Mouse (Mus musculus) heart, embryonic 12.5 days (tissue): ENCODE results near the gene Lrrc59. TPM values are rescaled to one million over a fixed set of nuclear protein-coding genes. Genes with fewer than 3 reads are reported as not detected.
A peak's percentile ranks its signal among the peaks of the same experiment; 100 is the strongest.

Source experiments
- ATAC-seq: fragments of 200-750 bp; cut with Nextera tagmentation; 2 replicates; pipeline ENCODE4 v1.8.0; 2017; ENCODE audit warnings: moderate TSS enrichment, moderate library complexity; ENCODE audit not compliant: insufficient number of reproducible peaks, low FRiP score
- H3K27ac ChIP-seq: fragments of 300-500 bp; sonication (generic); 2 replicates; pipeline ENCODE4 v1.5.1; 2016; ENCODE audit warnings: mild to moderate bottlenecking, moderate library complexity; ENCODE audit not compliant: poor library complexity, severe bottlenecking
- H3K27me3 ChIP-seq: fragments of 300-500 bp; sonication (generic); replicated peaks from 2 replicates; pipeline ENCODE4 v1.6.1; 2016; ENCODE audit warnings: mild to moderate bottlenecking, moderate library complexity
- H3K36me3 ChIP-seq: fragments of 300-500 bp; sonication (generic); 2 replicates; pipeline ENCODE4 v1.6.1; 2016; ENCODE audit warnings: mild to moderate bottlenecking, moderate library complexity
- H3K4me1 ChIP-seq: fragments of 300-500 bp; sonication (generic); replicated peaks from 2 replicates; pipeline ENCODE4 v1.6.1; 2016; ENCODE audit warnings: mild to moderate bottlenecking
- H3K4me2 ChIP-seq: fragments of 300-500 bp; sonication (generic); 2 replicates; pipeline ENCODE4 v1.6.1; 2016; ENCODE audit warnings: mild to moderate bottlenecking, moderate library complexity
- H3K4me3 ChIP-seq: fragments of 300-500 bp; sonication (generic); 2 replicates; pipeline ENCODE4 v1.5.1; 2016; ENCODE audit warnings: mild to moderate bottlenecking
- H3K9ac ChIP-seq: fragments of 300-500 bp; sonication (generic); 2 replicates; pipeline ENCODE4 v1.6.1; 2016; ENCODE audit warnings: mild to moderate bottlenecking, moderate library complexity
- H3K9me3 ChIP-seq: fragments of 300-500 bp; sonication (generic); replicated peaks from 2 replicates; pipeline ENCODE4 v1.6.1; 2016; ENCODE audit warnings: mild to moderate bottlenecking, moderate library complexity
- WGBS: fragments of 180-500 bp; shearing (Covaris S2); methylation state at CpG from one replicate; pipeline ENCODE4 v1.1.7; 2016; 5-methylcytosine and 5-hydroxymethylcytosine counted together
- polyA plus RNA-seq: library from polyadenylated mRNA; unstranded; fragments of >200 nt; fragmentation: Nextera tagmentation; extraction: Ambion mirVana; gene quantifications from 2 replicates; pipeline ENCODE4 v1.2.1, GENCODE M21; 2016

The Lrrc59 gene
- polyA plus RNA-seq = 178 and 180 TPM in 2 replicates

DNA sequence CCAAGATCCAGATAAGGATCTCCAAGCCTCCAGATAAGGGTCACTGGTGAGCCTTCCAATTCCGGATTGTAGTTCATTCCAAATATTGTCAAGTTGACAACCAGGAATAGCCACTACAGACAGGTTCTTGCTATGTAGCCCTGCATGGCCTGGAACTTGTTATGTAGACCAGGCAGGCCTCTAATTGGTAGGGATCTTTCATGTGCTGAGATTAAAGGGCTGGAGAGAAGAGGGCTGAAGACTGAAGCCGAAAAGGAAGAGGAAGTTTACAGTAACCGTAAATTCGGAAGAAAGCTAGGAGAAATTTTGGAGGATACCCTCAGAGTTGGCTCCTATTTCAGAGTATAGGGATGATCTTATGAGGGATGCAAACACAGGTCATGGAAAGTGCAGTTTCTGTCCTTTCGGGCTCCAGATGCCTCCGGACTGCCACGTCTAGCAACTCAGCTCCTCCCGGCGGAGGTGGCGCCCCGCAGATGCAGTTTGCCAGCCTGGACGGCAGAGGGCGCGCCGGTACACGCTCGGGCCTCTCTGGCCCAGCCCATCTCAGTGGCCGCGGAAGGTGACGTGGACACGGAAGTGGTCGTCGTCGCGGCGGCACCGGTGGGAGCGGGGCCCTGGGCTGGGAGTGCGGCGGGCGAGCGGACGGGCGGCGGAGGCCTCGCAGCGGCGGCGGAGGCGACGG lies at the start of gene Lrrc59:
TSS of gene Lrrc59 (plus strand) at position 569 of the 685 bp plus-strand sequence.
- peaks cover 10% of the 10 kb centered on the region for H3K4me1 ChIP-seq
- no peaks in the 10 kb centered on the region for H3K27me3 ChIP-seq
- H3K4me3 ChIP-seq = peak within 1 kb of the TSS; percentile 91
- peak within 1 kb of the TSS; percentile 90 for H3K9ac ChIP-seq
- WGBS = 4% methylated on average over 38 of the region's 41 CpGs
- H3K4me2 ChIP-seq = peak within 1 kb of the TSS; percentile 84
- H3K9me3 ChIP-seq = no peaks in the 10 kb centered on the region
- peak; percentile 98 for ATAC-seq
- H3K27ac ChIP-seq = peak within 1 kb of the TSS; percentile 57
- peaks cover 30% of the 10 kb centered on the region for H3K36me3 ChIP-seq

DNA sequence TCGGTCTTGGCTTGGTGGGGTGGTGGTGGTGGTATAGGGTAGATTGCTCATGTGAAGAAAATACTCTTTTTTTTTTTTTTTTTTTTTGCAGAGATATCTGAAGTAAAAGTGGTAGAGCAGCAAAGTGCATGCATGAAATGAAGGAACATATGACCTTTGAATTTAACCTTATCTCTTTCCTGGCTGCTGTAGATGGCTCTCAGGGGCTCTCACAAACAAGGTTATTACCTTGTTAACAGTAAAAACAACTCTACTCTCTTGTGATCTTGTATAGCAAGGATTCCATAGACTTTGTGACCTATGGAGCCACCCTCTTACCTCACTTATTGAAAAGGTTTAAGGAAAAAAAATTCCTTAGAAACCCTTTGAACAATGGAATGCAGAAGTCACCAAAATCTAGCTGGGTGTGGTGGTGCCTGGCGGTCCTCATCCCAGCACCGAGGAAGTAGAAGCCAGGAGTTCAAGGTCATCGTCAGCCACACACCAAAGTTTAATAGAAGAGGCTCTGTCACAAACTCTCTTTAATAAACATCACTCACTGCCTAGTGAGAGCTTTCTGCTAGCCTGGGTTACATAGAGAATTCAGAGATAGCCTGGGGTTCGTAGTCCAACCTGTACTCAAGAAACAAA lies 49.3 kb upstream of the Lrrc59 start:
- Histone ChIP-seq H3K27me3 (no peaks in the 10 kb centered on the region), H3K4me2 (no peak overlapping the region), H3K36me3 (no peaks in the 10 kb centered on the region), H3K4me3 (no peak overlapping the region), H3K9me3 (no peaks in the 10 kb centered on the region), H3K4me1 (no peaks in the 10 kb centered on the region), H3K9ac (no peak overlapping the region), H3K27ac (no peak overlapping the region)
- WGBS = 85% methylated on average over 5 of the region's 5 CpGs
- no peak for ATAC-seq

DNA sequence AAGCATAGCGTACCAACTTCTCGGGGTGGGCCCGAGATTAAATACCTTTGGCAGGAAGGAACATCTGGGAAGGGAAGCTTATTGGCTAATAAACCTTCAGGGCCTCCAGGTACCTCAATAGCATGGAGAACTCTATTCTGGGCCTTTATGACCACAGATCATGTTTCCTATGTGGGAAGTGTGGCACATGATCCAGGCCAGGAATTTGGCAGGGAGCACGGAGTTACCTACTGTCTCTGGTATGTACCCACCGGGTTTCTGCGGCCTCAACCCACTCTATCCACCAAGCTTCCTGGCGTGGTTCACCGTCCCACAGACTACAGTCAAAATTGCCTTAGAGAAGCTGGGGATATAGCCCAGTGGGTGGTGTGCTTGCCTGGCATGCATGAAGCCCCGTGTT lies 44.5 kb upstream of the Lrrc59 start:
- no peak for ATAC-seq
- Histone ChIP-seq H3K4me2 (no peak overlapping the region), H3K4me1 (0 out of 2 replicates have a peak, but pooled peaks cover 6% of the 10 kb centered on the region), H3K27me3 (no peaks in the 10 kb centered on the region), H3K9ac (no peak overlapping the region), H3K4me3 (no peak overlapping the region), H3K9me3 (peaks cover 3% of the 10 kb centered on the region; the same call in 1 of the 2 replicates), H3K36me3 (no peaks in the 10 kb centered on the region), H3K27ac (no peak overlapping the region)
- 92% methylated on average over 9 of the region's 9 CpGs for WGBS

DNA sequence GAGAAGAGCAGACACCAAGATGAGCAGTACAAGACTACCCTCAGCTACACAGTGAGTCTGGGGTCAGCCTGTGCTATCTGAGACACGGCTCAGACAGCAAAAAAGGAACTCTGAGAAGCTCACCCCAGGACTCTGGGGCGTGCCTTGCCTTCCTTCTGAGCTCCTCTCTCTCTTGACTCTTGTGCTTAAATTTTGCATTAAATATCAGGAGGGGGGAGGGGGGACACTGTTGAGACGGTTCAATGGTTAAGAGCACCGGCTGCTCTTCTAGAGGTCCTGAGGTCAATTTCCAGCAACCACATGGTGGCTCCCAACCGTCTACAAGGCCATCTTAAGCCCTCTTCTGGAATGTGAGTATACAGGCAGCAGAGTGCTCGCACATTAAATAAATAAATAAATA lies 42.1 kb upstream of the Lrrc59 start:
- no peaks in the 10 kb centered on the region for H3K36me3 ChIP-seq
- no peak overlapping the region for H3K9ac ChIP-seq
- WGBS = 78% methylated on average over 6 of the region's 6 CpGs
- peaks cover 3% of the 10 kb centered on the region; the same call in 1 of the 2 replicates for H3K9me3 ChIP-seq
- no peaks in the 10 kb centered on the region for H3K27me3 ChIP-seq
- H3K4me3 ChIP-seq = no peak overlapping the region
- H3K27ac ChIP-seq = no peak overlapping the region
- no peak for ATAC-seq
- H3K4me2 ChIP-seq = no peak overlapping the region
- H3K4me1 ChIP-seq = peaks cover 19% of the 10 kb centered on the region

DNA sequence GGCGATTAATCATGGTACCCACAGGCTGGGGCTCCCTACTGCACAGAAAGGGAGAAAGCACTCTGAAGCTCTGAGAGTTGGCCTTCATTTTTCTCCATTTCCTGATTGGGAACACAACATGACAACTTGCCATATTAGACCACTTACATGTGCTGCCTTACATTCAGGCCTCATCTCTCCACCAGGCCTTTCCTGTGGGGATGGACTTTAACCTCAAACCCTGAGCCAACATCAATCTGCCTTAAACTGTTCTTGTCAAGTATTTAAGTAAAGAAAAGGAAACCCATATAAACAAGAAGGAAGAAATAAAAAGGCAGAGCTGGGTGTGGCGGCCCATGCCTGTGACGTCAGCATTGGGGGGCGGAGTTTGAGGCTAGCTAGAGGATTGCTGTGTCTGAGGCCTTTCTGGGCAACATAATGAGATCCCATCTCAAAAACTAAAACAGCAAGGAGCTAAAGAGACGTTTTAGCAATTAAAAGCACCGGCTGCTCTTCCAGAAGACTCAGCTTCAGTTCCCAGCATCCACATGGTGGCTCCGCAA lies 33.2 kb upstream of the Lrrc59 start:
- no peak for ATAC-seq
- H3K9me3 ChIP-seq = no peaks in the 10 kb centered on the region
- 75% methylated on average over 7 of the region's 7 CpGs for WGBS
- no peak overlapping the region for H3K9ac ChIP-seq
- H3K27me3 ChIP-seq = no peaks in the 10 kb centered on the region
- no peak overlapping the region for H3K27ac ChIP-seq
- no peak overlapping the region for H3K4me3 ChIP-seq
- H3K4me2 ChIP-seq = no peak overlapping the region
- H3K36me3 ChIP-seq = no peaks in the 10 kb centered on the region
- peaks cover 5% of the 10 kb centered on the region for H3K4me1 ChIP-seq

DNA sequence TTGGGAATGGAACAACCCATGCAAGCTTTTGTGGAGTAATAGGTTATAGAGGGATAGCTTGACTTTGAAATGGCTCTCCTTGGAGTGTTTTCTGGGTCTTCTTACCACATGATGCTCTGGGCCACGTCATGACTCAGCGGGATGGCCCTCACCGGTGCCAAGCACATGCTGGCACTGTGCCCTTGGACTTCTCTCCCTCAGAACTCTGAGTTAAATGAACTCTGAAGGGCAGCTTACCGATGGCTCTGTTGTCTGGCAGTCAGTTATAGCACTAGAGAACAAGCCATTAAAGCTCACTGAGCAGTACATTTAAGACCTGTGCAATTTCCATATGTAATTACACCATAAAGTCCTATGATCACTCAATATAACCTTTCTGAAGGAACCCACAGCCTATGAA lies 32.2 kb upstream of the Lrrc59 start:
- no peaks in the 10 kb centered on the region for H3K36me3 ChIP-seq
- H3K27ac ChIP-seq = no peak overlapping the region
- H3K9me3 ChIP-seq = no peaks in the 10 kb centered on the region
- H3K4me2 ChIP-seq = no peak overlapping the region
- 85% methylated on average over 4 of the region's 4 CpGs for WGBS
- no peak for ATAC-seq
- no peak overlapping the region for H3K9ac ChIP-seq
- H3K27me3 ChIP-seq = no peaks in the 10 kb centered on the region
- H3K4me1 ChIP-seq = no peaks in the 10 kb centered on the region; the same call in 1 of the 2 replicates
- H3K4me3 ChIP-seq = no peak overlapping the region

DNA sequence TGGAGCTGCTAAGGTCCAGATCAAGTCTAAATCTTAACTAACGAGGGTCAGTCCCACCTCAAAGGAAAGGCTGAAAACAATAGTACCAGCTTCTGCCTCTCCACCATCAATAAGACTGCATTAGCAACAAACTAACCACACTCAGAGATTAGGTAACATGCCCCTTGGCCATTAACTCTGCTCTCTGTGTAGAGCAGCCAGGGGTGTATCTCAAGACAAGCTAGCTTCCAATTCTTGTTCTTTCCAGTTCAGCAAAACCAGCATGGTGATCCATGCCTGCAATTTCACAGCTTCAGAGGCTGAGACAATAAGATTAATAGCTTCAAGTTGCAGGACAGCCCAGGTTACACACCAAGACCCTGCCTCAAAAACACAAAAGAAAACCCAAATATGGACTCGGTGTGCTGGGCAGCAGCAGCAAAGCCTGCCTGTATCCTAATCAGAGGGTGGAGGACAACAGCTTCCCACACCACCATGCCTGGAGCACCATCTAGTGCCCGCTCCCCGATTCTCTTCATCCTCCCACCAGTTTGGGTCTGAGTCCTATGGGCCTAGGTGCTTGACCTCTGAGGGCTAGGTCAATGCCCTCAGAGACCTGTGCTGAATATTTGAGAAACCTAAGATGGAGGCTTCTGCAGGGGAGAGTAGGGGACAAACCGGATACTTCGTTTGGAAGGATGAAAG lies 31.0 kb upstream of the Lrrc59 start:
- Histone ChIP-seq H3K9ac (no peak overlapping the region), H3K36me3 (no peaks in the 10 kb centered on the region), H3K9me3 (no peaks in the 10 kb centered on the region), H3K4me2 (no peak overlapping the region), H3K4me1 (no peaks in the 10 kb centered on the region; the same call in 1 of the 2 replicates), H3K27ac (no peak overlapping the region), H3K27me3 (no peaks in the 10 kb centered on the region), H3K4me3 (no peak overlapping the region)
- WGBS = 63% methylated on average over 6 of the region's 6 CpGs
- ATAC-seq = no peak

DNA sequence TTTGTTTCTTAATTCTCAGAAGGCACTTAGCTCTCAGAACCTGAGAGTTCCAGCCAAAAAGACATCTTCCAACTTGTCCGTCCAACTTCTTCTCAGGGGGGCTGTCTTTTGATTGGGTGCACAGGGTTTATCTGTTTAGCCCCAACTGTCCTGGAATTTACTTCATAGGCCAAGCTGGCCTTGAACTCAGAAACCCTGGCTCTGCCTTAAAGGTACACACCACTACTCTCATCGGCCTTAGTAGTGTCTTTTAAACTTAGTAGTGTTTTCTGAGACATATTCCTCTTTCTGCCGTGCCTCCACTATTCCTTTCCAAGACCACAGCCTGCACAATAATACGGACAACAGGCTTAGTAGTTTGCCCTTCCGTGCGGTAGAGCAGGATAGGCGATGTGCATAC lies 29.1 kb upstream of the Lrrc59 start:
- no peaks in the 10 kb centered on the region; the same call in 1 of the 2 replicates for H3K4me1 ChIP-seq
- ATAC-seq = no peak
- H3K4me2 ChIP-seq = no peak overlapping the region
- H3K36me3 ChIP-seq = no peaks in the 10 kb centered on the region
- H3K9ac ChIP-seq = no peak overlapping the region
- H3K4me3 ChIP-seq = no peak overlapping the region
- H3K9me3 ChIP-seq = no peaks in the 10 kb centered on the region
- H3K27ac ChIP-seq = no peak overlapping the region
- WGBS = 87% methylated on average over 7 of the region's 7 CpGs
- H3K27me3 ChIP-seq = no peaks in the 10 kb centered on the region

DNA sequence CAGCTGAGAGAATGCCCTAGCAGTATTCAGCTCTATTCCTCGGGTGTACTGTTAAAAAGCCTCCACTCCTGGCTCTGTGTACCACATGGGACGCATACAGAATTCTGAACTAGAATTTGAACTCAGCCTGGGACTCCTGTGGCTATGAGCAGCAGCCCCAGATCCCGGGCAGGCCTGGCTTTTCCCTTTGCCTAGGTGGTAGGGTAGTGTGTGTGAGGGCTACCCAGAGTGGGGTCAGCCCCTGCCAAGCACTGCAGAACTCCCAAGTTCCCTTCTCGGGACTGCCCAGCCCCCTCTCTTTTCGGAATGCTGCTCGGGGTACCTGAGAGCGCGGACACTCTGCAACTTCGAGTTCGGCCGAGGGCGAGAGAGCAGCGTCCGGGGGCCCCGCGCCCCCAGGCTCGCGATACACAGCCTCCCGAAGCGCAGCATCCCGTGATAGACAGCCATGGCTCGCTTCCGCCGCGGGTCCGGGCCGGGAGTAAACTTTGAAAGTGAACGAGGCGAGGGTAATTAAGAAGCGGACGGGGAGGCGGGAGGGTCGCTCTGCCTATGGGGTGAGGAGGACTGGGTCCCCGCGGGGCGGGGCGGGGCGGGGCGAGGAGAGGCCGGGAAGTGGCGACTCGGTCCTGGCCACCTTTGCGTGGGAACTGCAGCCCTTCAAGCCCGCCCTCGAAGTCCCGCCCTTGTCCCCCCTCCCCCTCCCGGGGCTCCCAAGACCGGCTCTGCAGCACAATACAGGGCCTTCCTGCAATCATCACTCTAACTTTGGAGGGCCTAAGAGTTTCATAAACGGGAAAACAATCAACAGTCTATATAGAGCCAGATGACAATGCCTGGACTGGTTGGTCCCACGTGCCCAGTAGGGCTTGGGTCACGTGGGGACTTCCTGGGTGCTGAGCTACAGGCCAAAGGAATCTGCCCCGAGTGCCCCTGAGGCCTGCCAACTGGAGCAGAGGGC lies 28.0 kb upstream of the Lrrc59 start, which contains the start of gene Acsf2:
TSS of gene Acsf2 (minus strand) at position 551 of the 961 bp plus-strand sequence.
- peak within 1 kb of the TSS; percentile 71 for H3K9ac ChIP-seq
- ATAC-seq = peak; percentile 86
- no peaks in the 10 kb centered on the region for H3K9me3 ChIP-seq
- WGBS = 1% methylated on average over 52 of the region's 52 CpGs
- no peaks in the 10 kb centered on the region; the same call in 1 of the 2 replicates for H3K4me1 ChIP-seq
- H3K27ac ChIP-seq = no peak within 1 kb of the TSS
- peak within 1 kb of the TSS; percentile 57 for H3K4me3 ChIP-seq
- no peaks in the 10 kb centered on the region for H3K36me3 ChIP-seq
- H3K4me2 ChIP-seq = peak within 1 kb of the TSS; percentile 79
- H3K27me3 ChIP-seq = no peaks in the 10 kb centered on the region

DNA sequence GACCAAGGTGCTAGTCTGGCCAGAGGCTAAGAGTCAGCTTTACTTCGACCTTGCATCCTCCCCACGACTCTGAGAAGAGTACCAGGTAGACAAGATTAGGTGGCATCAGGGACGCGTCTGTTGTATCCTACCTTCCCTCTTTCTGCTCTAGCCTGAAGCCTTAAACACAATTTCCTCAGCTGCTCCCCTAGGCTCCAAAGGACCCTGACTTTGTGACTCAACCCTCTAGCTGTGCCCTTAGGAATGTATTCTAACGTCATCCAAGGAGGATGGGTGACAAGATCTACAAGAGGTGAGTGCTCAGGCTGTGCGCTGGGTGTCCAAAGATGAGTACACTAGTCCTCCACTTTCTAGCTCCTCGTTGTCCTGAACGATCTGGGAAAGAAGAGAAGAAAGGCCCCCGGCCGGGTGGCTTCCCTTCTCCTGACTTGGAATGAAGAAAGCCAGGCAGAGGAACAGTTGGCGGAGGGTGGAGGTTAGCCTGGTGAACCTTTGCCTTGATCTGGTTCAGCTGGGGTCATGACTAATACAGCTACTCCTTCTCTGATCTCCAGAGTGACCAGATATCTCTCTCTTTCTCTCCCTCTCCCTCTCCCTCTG lies 27.1 kb upstream of the Lrrc59 start:
- Histone ChIP-seq H3K4me1 (no peaks in the 10 kb centered on the region; the same call in 1 of the 2 replicates), H3K27ac (no peak overlapping the region), H3K9me3 (no peaks in the 10 kb centered on the region), H3K27me3 (no peaks in the 10 kb centered on the region), H3K4me2 (peak overlapping the region; percentile 79), H3K9ac (peak overlapping the region; percentile 71; the same call in 1 of the 2 replicates), H3K36me3 (no peaks in the 10 kb centered on the region), H3K4me3 (peak overlapping the region; percentile 57)
- 55% methylated on average over 11 of the region's 11 CpGs for WGBS
- ATAC-seq = no peak
